Mouse (Mus musculus) testis, adult 2 months (tissue): ENCODE measurements around the gene Rnf39. TPM values are rescaled to one million over a fixed set of nuclear protein-coding genes. Genes with fewer than 3 reads are reported as not detected.

Experiments
- H3K27ac ChIP-seq: fragments of 200-500 bp; 2 replicates; pipeline ENCODE4 v1.5.1; 2012; ENCODE audit warnings: low read depth, low read length; ENCODE audit not compliant: control insufficient read depth, insufficient read depth
- H3K27me3 ChIP-seq: fragments of 200-500 bp; 2 replicates; pipeline ENCODE4 v1.6.1; 2012; ENCODE audit warnings: mild to moderate bottlenecking, low read length, moderate library complexity; ENCODE audit not compliant: control insufficient read depth, insufficient read depth
- H3K36me3 ChIP-seq: fragments of 200-500 bp; 2 replicates; pipeline ENCODE4 v1.6.1; 2012; ENCODE audit warnings: mild to moderate bottlenecking, low read length; ENCODE audit not compliant: control insufficient read depth, insufficient read depth
- H3K4me1 ChIP-seq: fragments of 200-500 bp; 2 replicates; pipeline ENCODE4 v1.6.1; 2012; ENCODE audit warnings: low read length; ENCODE audit not compliant: control insufficient read depth, insufficient read depth
- H3K4me3 ChIP-seq: fragments of 200-500 bp; 2 replicates; pipeline ENCODE4 v1.5.1; 2012; ENCODE audit warnings: low read depth, mild to moderate bottlenecking, low read length, moderate library complexity, mixed read lengths; ENCODE audit not compliant: control insufficient read depth
- CTCF ChIP-seq: fragments of 200-500 bp; IDR thresholded peaks from 2 replicates; pipeline ENCODE4 v1.5.1; 2012; ENCODE audit warnings: low read depth, mild to moderate bottlenecking, inconsistent platforms, low read length, moderate library complexity; ENCODE audit not compliant: control insufficient read depth, insufficient read depth, insufficient replicate concordance
- POLR2A ChIP-seq: fragments of 200-500 bp; IDR thresholded peaks from 2 replicates; pipeline ENCODE4 v1.6.1; 2012; ENCODE audit warnings: low read depth, mild to moderate bottlenecking, inconsistent platforms, low read length, moderate library complexity; ENCODE audit not compliant: control insufficient read depth
- polyA plus RNA-seq: library from polyadenylated mRNA; depleted of rRNA; stranded (reverse); fragments of >200 nt; gene quantifications from 2 replicates; pipeline ENCODE4 v1.2.3, GENCODE M21; 2012

Rnf39 gene
- polyA plus RNA-seq, 1 experiment: 0.32 TPM

- Histone ChIP-seq H3K4me3 (no peak overlapping the region), H3K4me1 (no peaks in the 10 kb centered on the region), H3K27ac (no peak overlapping the region), H3K27me3 (no peaks in the 10 kb centered on the region), H3K36me3 (no peaks in the 10 kb centered on the region)
- TF ChIP-seq CTCF (no peak), POLR2A (no peak)
These were observed 42.0 kb upstream of the Rnf39 start for GRCm38 (mm10) chr17:36900691-36901090.

- no peak overlapping the region for H3K27ac ChIP-seq
- H3K27me3 ChIP-seq: no peaks in the 10 kb centered on the region
- no peaks in the 10 kb centered on the region for H3K4me1 ChIP-seq
- H3K4me3 ChIP-seq: no peak overlapping the region
- no peak for TF ChIP-seq POLR2A
- no peak for TF ChIP-seq CTCF
- no peaks in the 10 kb centered on the region for H3K36me3 ChIP-seq
These were observed 39.1 kb upstream of the Rnf39 start for GRCm38 (mm10) chr17:36903651-36904050.

GRCm38 (mm10) chr17:36908235-36908634 lies 34.5 kb upstream of the Rnf39 start:
- H3K4me1 ChIP-seq: peaks cover 2% of the 10 kb centered on the region; the same call in 1 of the 2 replicates
- TF ChIP-seq CTCF (no peak), POLR2A (no peak)
- H3K4me3 ChIP-seq: no peak overlapping the region
- no peak overlapping the region for H3K27ac ChIP-seq
- no peaks in the 10 kb centered on the region for H3K36me3 ChIP-seq
- no peaks in the 10 kb centered on the region for H3K27me3 ChIP-seq

GRCm38 (mm10) chr17:36909802-36910201 lies 32.9 kb upstream of the Rnf39 start:
- no peaks in the 10 kb centered on the region for H3K36me3 ChIP-seq
- no peak overlapping the region for H3K4me3 ChIP-seq
- TF ChIP-seq CTCF: no peak
- no peak for TF ChIP-seq POLR2A
- no peaks in the 10 kb centered on the region for H3K27me3 ChIP-seq
- peaks cover 2% of the 10 kb centered on the region; the same call in 1 of the 2 replicates for H3K4me1 ChIP-seq
- no peak overlapping the region for H3K27ac ChIP-seq

GRCm38 (mm10) chr17:36912031-36912430 lies 30.7 kb upstream of the Rnf39 start:
- Histone ChIP-seq H3K36me3 (no peaks in the 10 kb centered on the region), H3K4me3 (no peak overlapping the region), H3K27me3 (no peaks in the 10 kb centered on the region), H3K27ac (no peak overlapping the region), H3K4me1 (peaks cover 4% of the 10 kb centered on the region; the same call in 1 of the 2 replicates)
- TF ChIP-seq POLR2A: no peak
- no peak for TF ChIP-seq CTCF

GRCm38 (mm10) chr17:36914108-36914507 lies 28.6 kb upstream of the Rnf39 start:
- Histone ChIP-seq H3K4me1 (peaks cover 3% of the 10 kb centered on the region; the same call in 1 of the 2 replicates), H3K36me3 (no peaks in the 10 kb centered on the region), H3K4me3 (no peak overlapping the region), H3K27ac (no peak overlapping the region), H3K27me3 (no peaks in the 10 kb centered on the region)
- peak; percentile 19; the same call in 1 of the 2 replicates for TF ChIP-seq CTCF
- TF ChIP-seq POLR2A: no peak

GRCm38 (mm10) chr17:36915076-36915475 lies 27.6 kb upstream of the Rnf39 start:
- Histone ChIP-seq H3K27ac (no peak overlapping the region), H3K27me3 (no peaks in the 10 kb centered on the region), H3K4me1 (peaks cover 3% of the 10 kb centered on the region), H3K4me3 (no peak overlapping the region), H3K36me3 (no peaks in the 10 kb centered on the region)
- TF ChIP-seq POLR2A (no peak), CTCF (peak; percentile 83; the same call in 1 of the 2 replicates)

- no peaks in the 10 kb centered on the region for H3K27me3 ChIP-seq
- peaks cover 7% of the 10 kb centered on the region for H3K4me1 ChIP-seq
- no peak overlapping the region for H3K27ac ChIP-seq
- H3K36me3 ChIP-seq: no peaks in the 10 kb centered on the region
- TF ChIP-seq CTCF (no peak), POLR2A (no peak)
- H3K4me3 ChIP-seq: no peak overlapping the region
These were observed 22.5 kb upstream of the Rnf39 start for GRCm38 (mm10) chr17:36920239-36920638.
